17 mouse cellular contexts compared by ENCODE assay signal in genomic region chr8:46811944-46812343, GRCm38 (mm10).
DNase-seq lines count a peak whose midpoint lies in the region; ATAC-seq lines count a peak whose summit lies in the region.
"Had no signal": no experiment of that assay in that cellular context is flagged by ENCODE, and none has a peak within 500 bp of the region (broad histone marks: within the 10 kb centered on the region; RNA-seq: fewer than 3 reads in every experiment).

No protein-coding gene starts in this region.

- peaks cover 98% of the 10 kb centered on the region for H3K36me3 ChIP-seq in megakaryocyte, embryonic 14.5 days (replicated peaks; ENCODE audit: low read length)
- peaks cover 19% of the 10 kb centered on the region for H3K36me3 ChIP-seq in intestine, embryonic 16.5 days (ENCODE audit: control insufficient read depth, insufficient read depth, low read length)
- peaks cover 74% of the 10 kb centered on the region for H3K36me3 ChIP-seq in macrophage (ENCODE audit: inconsistent target)

- intact Hi-C loops in gastrocnemius, postnatal 36 days (cut with DNase I) = no loop called here

- no peak overlapping the region for H3K9ac ChIP-seq in intestine, embryonic 16.5 days (ENCODE audit: low read depth, low read length)
- H3K9ac ChIP-seq: embryonic facial prominence, embryonic 13.5 days; heart, embryonic 15.5 days; hindbrain, embryonic 12.5 days; limb, embryonic 13.5 days; lung, embryonic 14.5 days; midbrain, embryonic 13.5 days; neural tube, embryonic 13.5 days had no signal

- peaks cover 52% of the 10 kb centered on the region; the same call in 1 of the 2 replicates for H3K79me2 ChIP-seq in macrophage (ENCODE audit: inconsistent target)

- H3K4me3 ChIP-seq in megakaryocyte, embryonic 14.5 days (replicated peaks) = peak overlapping the region; percentile 57
- H3K4me3 ChIP-seq in intestine, embryonic 16.5 days (ENCODE audit: low read length) = no peak overlapping the region
- H3K4me3 ChIP-seq in macrophage (ENCODE audit: inconsistent target) = no peak overlapping the region
- H3K4me3 ChIP-seq: embryonic facial prominence, embryonic 13.5 days; heart, adult 2 months; heart, embryonic 15.5 days; hindbrain, embryonic 12.5 days; limb, embryonic 13.5 days; midbrain, embryonic 13.5 days; neural tube, embryonic 13.5 days had no signal

- no peak overlapping the region for H3K4me2 ChIP-seq in intestine, embryonic 16.5 days (ENCODE audit: low read depth, low read length)
- H3K4me2 ChIP-seq: embryonic facial prominence, embryonic 13.5 days; heart, embryonic 15.5 days; hindbrain, embryonic 12.5 days; limb, embryonic 13.5 days; lung, embryonic 14.5 days; midbrain, embryonic 13.5 days; neural tube, embryonic 13.5 days had no signal

- no peak for ATAC-seq in megakaryocyte, adult 5-6 weeks (ENCODE audit: poor library complexity, severe bottlenecking)
- ATAC-seq in intestine, embryonic 16.5 days = no peak
- no peak for ATAC-seq in inflammation-experienced regulatory T-cells, adult 6 months
- ATAC-seq: midbrain, embryonic 13.5 days had no signal

- no peaks in the 10 kb centered on the region for H3K27me3 ChIP-seq in megakaryocyte, embryonic 14.5 days (replicated peaks)
- H3K27me3 ChIP-seq in intestine, embryonic 16.5 days (replicated peaks; ENCODE audit: control insufficient read depth, insufficient read depth, low read length) = no peaks in the 10 kb centered on the region
- H3K27me3 ChIP-seq: embryonic facial prominence, embryonic 13.5 days; heart, embryonic 15.5 days; hindbrain, embryonic 12.5 days; limb, embryonic 13.5 days; midbrain, embryonic 13.5 days; neural tube, embryonic 13.5 days had no signal

- H3K4me1 ChIP-seq in megakaryocyte, embryonic 14.5 days = peaks cover 73% of the 10 kb centered on the region
- H3K4me1 ChIP-seq in intestine, embryonic 16.5 days (ENCODE audit: control insufficient read depth, insufficient read depth, low read length) = no peaks in the 10 kb centered on the region
- H3K4me1 ChIP-seq: embryonic facial prominence, embryonic 13.5 days; heart, embryonic 15.5 days; limb, embryonic 13.5 days; neural tube, embryonic 13.5 days had no signal

- no peak for DNase-seq in gastrocnemius, postnatal 36 days
- no peak for DNase-seq in cerebellum, adult 18-20 months
- DNase-seq: cerebellum, postnatal 10 days; lung, embryonic 14.5 days; thymus, adult 18-20 months had no signal

- H3K9me3 ChIP-seq in megakaryocyte, embryonic 14.5 days = no peaks in the 10 kb centered on the region
- H3K9me3 ChIP-seq in intestine, embryonic 16.5 days (ENCODE audit: control insufficient read depth, low read length) = no peaks in the 10 kb centered on the region
- H3K9me3 ChIP-seq: embryonic facial prominence, embryonic 13.5 days; heart, embryonic 15.5 days; hindbrain, embryonic 12.5 days had no signal

- 89% methylated on average over 2 of the region's 2 CpGs for WGBS in intestine, embryonic 16.5 days
- 84% methylated on average over 2 of the region's 2 CpGs for WGBS in macrophage (ENCODE audit: missing documents)

- peak overlapping the region; percentile 47; the same call in 1 of the 2 replicates for H3K27ac ChIP-seq in intestine, embryonic 16.5 days (ENCODE audit: low read length)
- peak overlapping the region; percentile 40 for H3K27ac ChIP-seq in macrophage
- H3K27ac ChIP-seq: embryonic facial prominence, embryonic 13.5 days; heart, adult 2 months; heart, embryonic 15.5 days; hindbrain, embryonic 12.5 days; limb, embryonic 13.5 days; midbrain, embryonic 13.5 days; neural tube, embryonic 13.5 days had no signal
